Mouse (Mus musculus) megakaryocyte, embryonic 14.5 days (primary cell): Measurements from ENCODE around the gene Gng12. TPM values are rescaled to one million over a fixed set of nuclear protein-coding genes. Genes with fewer than 3 reads are reported as not detected.
"Not testable (repeated sequence)": the region's sequence is repeated elsewhere in the genome, so short reads cannot be mapped to it uniquely, and the experiment has no call there.

Experiments used
- H3K27me3 ChIP-seq: replicated peaks from 2 replicates; pipeline ENCODE3; 2012; ENCODE audit warnings: inconsistent platforms
- H3K36me3 ChIP-seq: replicated peaks from 2 replicates; pipeline ENCODE3; 2012; ENCODE audit warnings: low read length, inconsistent platforms, mixed read lengths
- H3K4me1 ChIP-seq: 2 replicates; pipeline ENCODE4 v1.6.1; 2012; ENCODE audit warnings: inconsistent platforms
- H3K4me3 ChIP-seq: replicated peaks from 2 replicates; pipeline ENCODE3; 2012; ENCODE audit warnings: moderate library complexity, mild to moderate bottlenecking, inconsistent platforms
- H3K9me3 ChIP-seq: 2 replicates; pipeline ENCODE4 v1.6.1; 2012; ENCODE audit warnings: inconsistent platforms
- FLI1 ChIP-seq: IDR thresholded peaks from 2 replicates; pipeline ENCODE4 v1.6.1; 2012; ENCODE audit warnings: low read length, inconsistent platforms, mixed read lengths
- GATA1 ChIP-seq: IDR thresholded peaks from 3 replicates; pipeline ENCODE4 v1.6.1; 2012; ENCODE audit warnings: mixed read lengths, low read length, inconsistent platforms, borderline replicate concordance
- polyA plus RNA-seq: library from polyadenylated mRNA; stranded (reverse); fragments of >175 nt; gene quantifications from 2 replicates; pipeline ENCODE4 v1.2.3, GENCODE M21; 2012; ENCODE audit warnings: low replicate concordance; ENCODE audit not compliant: insufficient read depth

Gng12 gene
- 6.0 and 24.2 TPM in 2 replicates for polyA plus RNA-seq

DNA sequence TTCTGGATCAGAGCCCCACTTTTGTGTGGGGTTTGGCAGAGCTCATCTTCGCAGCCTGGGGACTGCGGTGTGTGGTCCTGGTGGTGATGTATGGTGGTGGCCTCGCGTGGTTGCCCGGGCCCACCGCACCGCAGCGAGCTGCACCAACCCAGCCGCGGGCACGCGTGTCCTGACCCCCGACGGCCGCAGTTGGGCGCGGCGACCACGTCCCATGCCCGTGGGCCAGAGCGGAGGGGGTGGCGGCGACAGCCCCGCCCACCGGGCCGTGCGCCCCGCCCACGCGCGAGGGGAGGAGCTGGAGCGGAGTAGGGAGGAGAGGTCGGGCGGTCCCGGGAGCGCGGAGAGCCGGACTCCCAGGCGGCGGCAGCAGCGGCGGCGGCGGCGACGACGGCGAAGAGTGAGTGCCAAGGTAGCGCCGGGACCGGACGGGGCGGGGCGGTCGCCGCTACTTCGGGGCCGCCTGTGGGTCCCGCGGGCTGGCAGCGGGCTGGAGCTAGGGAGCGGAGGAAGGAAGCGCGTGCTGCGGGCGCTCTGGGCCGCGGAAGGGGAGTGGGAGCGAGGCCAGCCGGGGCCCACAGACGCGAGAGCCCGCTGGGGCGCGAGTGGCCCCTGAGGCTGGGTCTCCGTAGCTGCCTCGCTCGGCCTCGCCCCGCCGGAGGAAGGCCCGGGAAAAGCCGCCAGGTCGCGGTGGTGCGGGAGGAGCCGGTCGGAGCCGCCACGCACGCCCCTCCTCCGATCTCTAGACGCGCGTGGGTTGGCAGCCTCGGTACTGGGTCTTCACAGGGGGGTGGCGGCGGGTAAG is at the start of gene Gng12:
TSS of gene Gng12 (plus strand) at position 279 of the 802 bp plus-strand sequence.
- Histone ChIP-seq H3K4me3 (peak within 1 kb of the TSS; percentile 94), H3K36me3 (no peaks in the 10 kb centered on the region), H3K9me3 (no peaks in the 10 kb centered on the region), H3K27me3 (no peaks in the 10 kb centered on the region), H3K4me1 (peaks cover 76% of the 10 kb centered on the region)
- TF ChIP-seq FLI1 = no peak

DNA sequence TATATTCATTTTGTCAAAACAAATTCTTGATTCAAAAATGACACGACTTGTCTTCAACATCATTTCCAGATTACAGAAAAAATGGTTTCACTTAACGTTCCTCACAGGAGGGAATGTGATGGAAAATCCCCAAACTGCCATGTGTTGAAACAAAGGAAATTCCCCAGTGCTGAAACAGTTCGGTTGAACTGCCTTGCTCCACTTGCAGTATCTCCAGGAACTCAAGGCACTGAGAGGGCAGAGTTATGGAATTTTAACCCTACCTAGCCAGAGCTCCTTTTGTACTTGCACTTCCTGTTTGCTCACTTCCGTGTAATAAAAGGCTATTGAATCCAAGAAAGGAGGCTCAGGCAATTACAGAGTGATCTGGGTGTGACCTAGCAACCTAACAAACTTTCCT is 47.3 kb upstream of the Gng12 start:
- no peak overlapping the region for H3K4me3 ChIP-seq
- H3K36me3 ChIP-seq = no peaks in the 10 kb centered on the region
- H3K9me3 ChIP-seq = no peaks in the 10 kb centered on the region
- TF ChIP-seq FLI1 (no peak), GATA1 (no peak)
- no peaks in the 10 kb centered on the region for H3K27me3 ChIP-seq
- no peaks in the 10 kb centered on the region for H3K4me1 ChIP-seq

DNA sequence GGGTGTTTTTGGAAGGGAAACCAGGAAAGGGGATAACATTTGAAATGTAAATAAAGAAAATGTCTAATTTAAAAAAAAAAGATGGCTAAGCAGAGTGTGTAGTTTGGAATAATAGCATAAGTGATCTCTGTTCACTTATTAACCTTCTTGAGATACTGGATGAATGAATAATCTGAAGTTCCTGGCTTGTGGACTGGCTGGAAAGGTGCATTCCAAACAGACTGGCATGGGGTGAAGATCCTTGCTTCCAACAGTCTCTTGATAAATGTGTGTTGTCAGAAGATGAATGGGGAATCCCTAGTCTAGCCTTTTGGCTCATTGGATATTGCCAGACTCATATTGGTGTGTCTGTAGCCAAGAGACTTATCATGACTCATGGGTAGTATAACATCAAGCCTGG is 40.0 kb upstream of the Gng12 start:
- Histone ChIP-seq H3K4me1 (no peaks in the 10 kb centered on the region), H3K4me3 (no peak overlapping the region), H3K36me3 (no peaks in the 10 kb centered on the region), H3K27me3 (no peaks in the 10 kb centered on the region), H3K9me3 (no peaks in the 10 kb centered on the region)
- TF ChIP-seq GATA1 (no peak), FLI1 (no peak)

DNA sequence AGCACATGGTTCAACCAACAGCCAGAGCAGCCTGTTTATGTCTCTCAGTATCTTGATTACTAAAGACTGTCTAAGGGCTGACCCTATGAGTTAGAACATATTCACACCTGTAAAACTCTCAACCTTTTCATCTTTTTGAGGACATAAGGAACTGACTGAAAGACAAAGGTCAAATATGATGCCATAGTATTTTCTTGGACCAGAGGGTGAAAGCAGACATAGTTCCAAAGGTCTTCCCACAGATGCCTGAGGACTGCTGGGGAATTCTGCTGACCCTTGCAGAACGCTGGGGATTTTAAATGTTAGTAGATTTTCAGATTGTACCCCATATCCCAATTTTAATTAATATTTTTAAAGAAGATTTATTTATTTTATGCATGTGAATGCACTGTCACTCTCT is 37.8 kb upstream of the Gng12 start:
- H3K4me1 ChIP-seq = peaks cover 5% of the 10 kb centered on the region
- TF ChIP-seq GATA1 (no peak), FLI1 (no peak)
- H3K4me3 ChIP-seq = no peak overlapping the region
- H3K27me3 ChIP-seq = no peaks in the 10 kb centered on the region
- no peaks in the 10 kb centered on the region for H3K36me3 ChIP-seq
- H3K9me3 ChIP-seq = no peaks in the 10 kb centered on the region

DNA sequence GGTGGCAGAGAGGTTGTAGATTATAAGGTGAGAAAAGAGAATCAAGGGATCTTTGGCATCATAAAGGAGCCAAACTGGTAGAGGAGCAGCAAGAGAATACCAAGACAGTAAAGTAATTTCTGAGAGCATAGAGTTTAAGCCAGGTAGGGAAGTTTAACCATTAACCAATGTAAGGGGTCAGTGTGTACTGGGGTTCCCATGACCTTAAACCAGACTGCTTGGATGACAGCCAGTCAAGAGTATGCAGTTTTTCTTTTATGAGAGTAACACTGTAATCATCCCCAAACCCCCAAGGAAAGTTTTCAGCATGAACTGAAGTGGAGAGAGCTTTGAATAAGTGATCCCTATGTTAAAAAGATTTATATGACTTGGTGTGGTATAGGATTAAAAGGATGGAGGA is 36.8 kb upstream of the Gng12 start:
- Histone ChIP-seq H3K4me1 (peaks cover 7% of the 10 kb centered on the region), H3K4me3 (no peak overlapping the region), H3K9me3 (no peaks in the 10 kb centered on the region), H3K27me3 (no peaks in the 10 kb centered on the region), H3K36me3 (no peaks in the 10 kb centered on the region)
- no peak for TF ChIP-seq GATA1
- TF ChIP-seq FLI1 = no peak

DNA sequence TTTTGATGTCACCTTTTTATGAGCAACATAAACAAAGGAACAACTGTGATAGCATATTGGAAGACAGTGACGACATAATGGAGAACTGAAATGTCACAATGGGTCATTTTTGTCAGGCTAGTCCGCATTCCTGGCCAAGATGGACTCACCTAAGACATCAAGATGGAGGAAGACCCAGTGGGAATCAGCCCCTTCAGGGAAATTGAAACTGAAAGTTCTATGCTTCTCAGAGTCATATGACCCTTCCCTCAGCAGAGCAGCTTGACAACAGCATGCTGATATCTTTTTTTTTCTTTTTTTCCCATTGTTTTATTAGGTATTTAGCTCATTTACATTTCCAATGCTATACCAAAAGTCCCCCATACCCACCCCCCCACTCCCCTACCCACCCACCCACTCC is 31.7 kb upstream of the Gng12 start:
- Histone ChIP-seq H3K4me3 (peak overlapping the region; percentile 78), H3K27me3 (no peaks in the 10 kb centered on the region), H3K36me3 (no peaks in the 10 kb centered on the region), H3K4me1 (peaks cover 8% of the 10 kb centered on the region), H3K9me3 (no peaks in the 10 kb centered on the region)
- TF ChIP-seq FLI1 (no peak), GATA1 (no peak)

DNA sequence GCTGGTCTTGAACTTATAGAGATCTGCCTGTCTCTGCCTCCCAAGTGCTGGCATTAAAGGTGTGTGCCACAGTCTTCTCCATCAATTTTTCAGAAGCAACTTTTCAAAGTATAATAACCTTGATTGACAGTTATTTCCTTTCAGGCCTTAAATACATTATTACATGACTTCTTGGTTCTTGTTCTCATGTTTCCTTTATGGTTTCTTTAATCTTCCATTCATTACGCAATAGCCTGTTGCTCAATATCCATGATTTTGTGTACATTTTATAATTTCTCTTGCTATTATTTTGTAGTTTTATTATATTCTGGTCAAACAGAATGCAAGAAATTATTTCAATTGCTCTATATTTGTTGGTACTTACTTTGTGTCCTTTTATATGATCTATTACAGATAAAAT is 29.9 kb upstream of the Gng12 start:
- Histone ChIP-seq H3K4me3 (no peak overlapping the region), H3K27me3 (no peaks in the 10 kb centered on the region), H3K4me1 (peaks cover 8% of the 10 kb centered on the region), H3K36me3 (no peaks in the 10 kb centered on the region), H3K9me3 (no peaks in the 10 kb centered on the region)
- TF ChIP-seq FLI1 (no peak), GATA1 (no peak)

DNA sequence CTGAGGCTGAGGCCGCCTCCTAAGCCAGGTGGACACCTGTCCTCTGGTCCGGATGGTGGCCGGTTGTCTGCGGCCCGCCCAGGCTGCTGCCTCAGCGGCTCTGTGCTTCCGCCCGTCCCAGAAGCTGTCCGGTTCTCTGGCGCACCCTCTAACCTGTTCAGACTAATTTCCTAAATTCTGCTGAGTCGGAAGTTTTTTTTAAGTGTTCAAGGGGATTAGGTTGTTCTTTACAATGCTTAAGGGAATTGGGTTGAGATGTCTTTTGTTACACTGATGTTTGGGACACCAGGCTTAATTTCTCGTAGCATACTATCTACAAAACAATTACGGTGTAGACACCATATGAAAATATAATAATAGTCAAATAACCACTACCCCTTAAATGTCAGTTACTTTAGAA is 19.1 kb upstream of the Gng12 start:
- H3K4me3 ChIP-seq, H3K4me1 ChIP-seq, H3K36me3 ChIP-seq, H3K9me3 ChIP-seq, H3K27me3 ChIP-seq: not testable (repeated sequence)

DNA sequence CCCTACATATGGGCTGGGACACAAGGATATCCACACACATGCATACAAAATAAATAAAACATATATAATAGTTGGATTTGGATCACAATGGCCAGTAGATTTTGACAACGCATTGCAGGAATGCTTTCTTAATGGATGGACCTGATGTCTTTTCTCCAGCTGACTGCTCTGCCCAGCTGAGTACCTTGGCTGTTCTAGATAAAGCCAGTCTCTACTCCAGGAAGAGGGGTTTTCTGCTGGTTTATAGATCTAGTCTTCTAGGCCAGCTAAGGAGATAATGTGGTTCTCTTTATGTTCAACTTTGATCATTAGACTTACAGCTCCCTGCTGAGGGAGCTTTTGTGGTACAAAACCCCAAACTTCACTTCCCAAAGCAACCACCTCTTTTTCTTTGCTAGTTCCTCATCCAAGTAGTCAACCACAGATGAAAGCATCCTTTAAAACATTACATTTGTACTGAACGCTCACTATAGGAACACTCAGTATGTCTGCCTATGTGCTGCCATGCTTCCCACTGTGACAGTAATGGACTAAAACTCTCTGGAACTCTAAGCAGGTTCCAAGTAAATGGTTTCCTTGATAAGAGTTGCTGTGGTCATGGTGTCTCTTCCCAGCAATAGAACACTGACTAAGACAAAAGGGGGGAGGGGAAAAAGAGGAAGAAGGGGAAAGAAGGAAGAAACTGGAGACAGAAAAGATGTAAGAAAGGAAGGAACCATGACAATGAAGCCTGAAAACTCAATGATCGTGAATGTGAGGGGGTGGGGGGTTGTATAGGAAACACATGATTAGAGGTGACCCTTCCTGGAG is 5.6 kb upstream of the Gng12 start:
- peaks cover 47% of the 10 kb centered on the region for H3K4me1 ChIP-seq
- peaks cover 7% of the 10 kb centered on the region for H3K36me3 ChIP-seq
- no peak overlapping the region for H3K4me3 ChIP-seq
- H3K27me3 ChIP-seq = no peaks in the 10 kb centered on the region
- H3K9me3 ChIP-seq = peaks cover 7% of the 10 kb centered on the region
- TF ChIP-seq FLI1 (no peak), GATA1 (no peak)

DNA sequence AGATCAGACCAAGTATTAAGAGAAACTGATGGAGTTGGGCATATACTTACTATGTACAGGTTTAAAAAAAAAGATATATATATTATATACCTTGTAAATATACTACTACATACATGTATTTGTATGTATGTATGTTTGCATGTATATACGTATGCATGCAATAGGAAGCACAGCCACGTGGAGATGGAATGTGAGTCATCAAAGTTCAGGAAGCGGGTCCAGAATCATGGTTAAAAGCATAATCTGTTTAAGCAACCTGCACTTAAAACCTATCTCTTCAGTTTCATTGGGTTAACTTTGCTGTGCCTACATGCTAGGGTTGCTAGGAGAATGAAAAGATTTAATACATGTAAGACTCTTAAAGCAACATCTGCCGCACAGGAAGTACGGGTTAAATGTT is 2.2 kb upstream of the Gng12 start:
- Histone ChIP-seq H3K36me3 (no peaks in the 10 kb centered on the region), H3K4me1 (peaks cover 73% of the 10 kb centered on the region)
- TF ChIP-seq GATA1 (no peak), FLI1 (no peak)

More for the DNA sequence above, 2.2 kb upstream of the Gng12 start:
- Histone ChIP-seq H3K27me3 (no peaks in the 10 kb centered on the region), H3K4me3 (no peak overlapping the region), H3K9me3 (no peaks in the 10 kb centered on the region)
